Mouse (Mus musculus) olfactory bulb, adult 2 months (tissue): ENCODE data around the gene Herc1. TPM values are rescaled to one million over a fixed set of nuclear protein-coding genes. Genes with fewer than 3 reads are reported as not detected.

ENCODE experiments used
- H3K27ac ChIP-seq: fragments of 200-500 bp; 2 replicates; pipeline ENCODE4 v1.5.1; 2012; ENCODE audit warnings: low read depth, low read length; ENCODE audit not compliant: insufficient read depth
- H3K4me1 ChIP-seq: fragments of 200-500 bp; 2 replicates; pipeline ENCODE4 v1.6.1; 2012; ENCODE audit warnings: low read length; ENCODE audit not compliant: control insufficient read depth, insufficient read depth
- H3K4me3 ChIP-seq: fragments of 200-500 bp; 2 replicates; pipeline ENCODE4 v1.5.1; 2012; ENCODE audit warnings: mild to moderate bottlenecking, low read depth, low read length, moderate library complexity; ENCODE audit not compliant: insufficient read depth
- CTCF ChIP-seq: fragments of 200-500 bp; IDR thresholded peaks from 2 replicates; pipeline ENCODE4 v1.5.1; 2012; ENCODE audit warnings: low read depth, mild to moderate bottlenecking, low read length, moderate library complexity; ENCODE audit not compliant: insufficient read depth
- POLR2A ChIP-seq: fragments of 200-500 bp; IDR thresholded peaks from 2 replicates; pipeline ENCODE4 v1.6.1; 2012; ENCODE audit warnings: mild to moderate bottlenecking, low read depth, low read length, moderate library complexity; ENCODE audit not compliant: insufficient read depth
- WGBS: fragments of 180-500 bp; shearing (Covaris S2); methylation state at CpG from one replicate; pipeline ENCODE4 v1.1.7; 2018; 5-methylcytosine and 5-hydroxymethylcytosine counted together
- polyA plus RNA-seq: library from polyadenylated mRNA; stranded (reverse); fragments of >200 nt; gene quantifications from 2 replicates; pipeline ENCODE4 v1.2.4, GENCODE M21; 2012; ENCODE audit warnings: low replicate concordance; ENCODE audit not compliant: missing spikeins, insufficient read depth, insufficient read length

Herc1 gene
- polyA plus RNA-seq, 1 experiment: 148 TPM

GRCm38 (mm10) chr9:66513661-66514255 is 163.5 kb downstream of the Herc1 start:
- 61% methylated on average over 4 of the region's 4 CpGs for WGBS
- Histone ChIP-seq H3K27ac (peak overlapping the region; percentile 74), H3K4me1 (peaks cover 29% of the 10 kb centered on the region), H3K4me3 (no peak overlapping the region)
- TF ChIP-seq CTCF (no peak), POLR2A (no peak)

DNA sequence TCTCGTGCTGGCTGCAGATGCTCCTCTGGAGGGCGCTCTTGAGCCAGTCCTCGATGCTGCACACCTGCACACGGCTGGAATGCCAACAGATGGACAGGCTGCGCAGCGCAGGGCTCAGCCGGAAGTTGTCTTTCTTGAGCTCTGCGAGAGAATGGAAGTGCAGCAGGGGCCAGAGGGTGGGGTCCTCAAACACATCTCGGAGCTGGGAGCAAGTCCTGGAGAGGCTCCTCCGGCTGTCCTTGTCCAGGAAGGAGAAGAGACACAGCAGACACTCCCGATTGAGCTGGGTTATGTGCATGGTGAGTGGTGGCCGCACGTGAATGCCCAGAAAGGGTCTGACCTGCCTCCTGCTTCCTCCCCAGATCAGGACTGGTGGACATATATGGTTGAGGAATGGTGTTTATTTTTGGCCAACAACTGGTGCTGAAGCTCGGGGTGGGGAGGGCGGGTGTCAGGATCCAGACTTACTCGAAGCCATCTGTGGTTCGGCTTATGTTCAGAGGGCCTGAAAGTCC is 164.1 kb downstream of the Herc1 start, which contains the start of gene Fbxl22:
Gene Fbxl22, minus strand, starts transcription at position 338 of the 515 bp plus-strand sequence.
- no peak for TF ChIP-seq POLR2A
- 0 out of 2 replicates have a peak, but pooled peaks have one; percentile 47 for TF ChIP-seq CTCF
- WGBS: 49% methylated on average over 17 of the region's 17 CpGs
- peak within 1 kb of the TSS; percentile 74 for H3K27ac ChIP-seq

GRCm38 (mm10) chr9:66515115-66515514 is 164.9 kb downstream of the Herc1 start:
- H3K27ac ChIP-seq: peak overlapping the region; percentile 54
- H3K4me3 ChIP-seq: no peak overlapping the region
- WGBS: 33% methylated on average over 2 of the region's 2 CpGs
- peaks cover 29% of the 10 kb centered on the region for H3K4me1 ChIP-seq
- TF ChIP-seq CTCF (no peak), POLR2A (no peak)

More for the DNA sequence above, 164.1 kb downstream of the Herc1 start, which contains the start of gene Fbxl22:
- Histone ChIP-seq H3K4me3 (no peak within 1 kb of the TSS), H3K4me1 (peaks cover 29% of the 10 kb centered on the region)

DNA sequence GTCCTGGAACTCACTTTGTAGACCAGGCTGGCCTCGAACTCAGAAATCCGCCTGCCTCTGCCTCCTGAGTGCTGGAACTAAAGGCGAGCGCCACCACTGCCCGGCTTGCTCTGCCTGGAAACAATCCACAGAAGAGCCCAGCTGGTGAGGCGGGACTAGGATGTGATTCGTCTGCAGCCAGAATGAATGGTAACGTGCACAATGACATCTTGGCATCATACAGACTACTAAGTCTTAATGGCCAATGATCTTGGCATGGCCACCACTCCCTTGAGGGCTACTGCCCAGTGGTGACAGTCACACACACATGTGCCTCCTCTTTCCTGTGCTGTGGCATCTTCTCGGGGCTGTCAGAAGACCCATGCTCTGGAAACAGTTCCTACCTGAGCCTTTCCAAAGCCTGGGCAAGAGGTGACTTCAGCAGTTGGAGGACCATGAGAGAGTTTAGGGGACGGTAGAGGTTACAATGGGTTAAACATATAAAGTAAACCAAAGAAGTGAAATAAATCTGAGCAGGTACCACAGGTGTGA is 165.5 kb downstream of the Herc1 start:
- Histone ChIP-seq H3K4me3 (no peak overlapping the region), H3K27ac (0 out of 2 replicates have a peak overlapping the region, but pooled peaks have one; percentile 26), H3K4me1 (peaks cover 24% of the 10 kb centered on the region)
- 65% methylated on average over 10 of the region's 10 CpGs for WGBS
- no peak for TF ChIP-seq POLR2A

GRCm38 (mm10) chr9:66516296-66516940 is 166.2 kb downstream of the Herc1 start:
- Histone ChIP-seq H3K27ac (0 out of 2 replicates have a peak overlapping the region, but pooled peaks have one; percentile 15), H3K4me1 (peaks cover 22% of the 10 kb centered on the region), H3K4me3 (no peak overlapping the region)
- TF ChIP-seq POLR2A (no peak), CTCF (no peak)
- 58% methylated on average over 6 of the region's 6 CpGs for WGBS

DNA sequence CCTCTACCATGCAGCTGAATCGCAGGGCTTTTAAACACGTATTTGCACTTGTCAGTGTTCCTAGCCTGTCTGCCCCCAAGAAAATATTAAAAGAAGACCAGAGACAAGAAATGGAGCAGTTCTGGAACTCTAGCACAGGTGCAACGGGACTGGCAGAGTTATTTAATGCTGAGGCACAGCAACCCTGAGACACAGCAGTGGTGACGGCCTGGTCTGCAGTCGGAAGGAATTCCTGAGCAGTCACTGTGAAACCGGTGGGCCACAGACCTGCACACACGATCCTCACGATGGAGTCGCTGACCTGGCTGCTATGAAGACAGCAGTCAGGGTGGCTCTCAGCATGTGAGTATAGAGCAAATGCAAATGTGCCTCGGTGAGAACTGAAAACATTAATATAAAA is 167.5 kb downstream of the Herc1 start:
- WGBS: 88% methylated on average over 10 of the region's 10 CpGs
- TF ChIP-seq POLR2A: no peak
- no peak for TF ChIP-seq CTCF
- Histone ChIP-seq H3K27ac (no peak overlapping the region), H3K4me1 (peaks cover 22% of the 10 kb centered on the region), H3K4me3 (no peak overlapping the region)

DNA sequence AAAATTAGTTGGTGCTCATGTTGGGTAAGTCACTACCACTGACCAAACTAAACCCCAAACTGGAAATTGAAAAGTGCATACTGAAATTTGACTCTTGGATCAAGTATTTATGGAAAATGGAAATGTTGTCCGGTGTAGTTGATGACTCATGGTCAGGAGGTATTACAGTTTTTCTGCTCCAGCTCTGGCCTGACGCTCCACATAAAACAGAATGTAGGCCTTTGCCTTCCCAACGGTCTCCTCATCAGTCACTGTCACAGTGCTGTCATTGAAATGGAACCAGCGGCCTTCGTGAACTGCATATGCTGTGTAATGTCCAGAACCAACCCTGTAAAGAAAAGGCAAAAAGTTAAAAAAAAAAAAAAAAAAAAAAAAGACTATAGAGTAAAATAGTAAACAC is 168.0 kb downstream of the Herc1 start:
- Histone ChIP-seq H3K4me1 (peaks cover 20% of the 10 kb centered on the region), H3K27ac (no peak overlapping the region), H3K4me3 (no peak overlapping the region)
- TF ChIP-seq POLR2A (no peak), CTCF (no peak)
- 83% methylated on average over 5 of the region's 5 CpGs for WGBS

GRCm38 (mm10) chr9:66518901-66519300 is 168.7 kb downstream of the Herc1 start:
- 53% methylated on average over 5 of the region's 5 CpGs for WGBS
- Histone ChIP-seq H3K4me1 (peaks cover 14% of the 10 kb centered on the region), H3K27ac (no peak overlapping the region), H3K4me3 (no peak overlapping the region)
- TF ChIP-seq POLR2A (no peak), CTCF (no peak)

DNA sequence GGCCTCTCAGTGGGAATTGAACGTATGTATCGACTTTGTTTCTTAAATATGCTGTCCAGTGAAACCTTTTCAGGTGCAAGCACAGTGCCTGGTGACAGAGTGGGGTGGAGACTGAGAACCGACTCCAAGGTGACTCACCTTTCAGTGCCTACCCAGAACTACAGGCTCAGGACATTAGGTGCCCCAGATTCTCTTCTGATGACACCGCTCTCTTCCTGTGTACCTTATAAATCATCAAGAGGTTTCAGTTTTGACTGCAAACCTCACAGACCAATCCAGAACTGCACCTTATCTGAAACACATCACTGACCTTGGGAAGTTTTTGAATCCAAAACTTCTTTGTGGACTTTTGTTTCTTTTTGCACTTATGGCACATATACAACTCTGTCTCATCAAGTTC is 170.0 kb downstream of the Herc1 start:
- Histone ChIP-seq H3K4me3 (no peak overlapping the region), H3K4me1 (peaks cover 7% of the 10 kb centered on the region), H3K27ac (no peak overlapping the region)
- no peak for TF ChIP-seq CTCF
- no peak for TF ChIP-seq POLR2A
- 92% methylated on average over 4 of the region's 4 CpGs for WGBS
